Mouse (Mus musculus) erythroblast, embryonic 14.5 days (primary cell): ENCODE measurements around the gene Dmxl2. TPM values are rescaled to one million over a fixed set of nuclear protein-coding genes. Genes with fewer than 3 reads are reported as not detected.

ENCODE experiments used
- H3K27me3 ChIP-seq: 2 replicates; pipeline ENCODE4 v1.6.1; 2012; ENCODE audit warnings: inconsistent platforms; ENCODE audit not compliant: control insufficient read depth
- H3K36me3 ChIP-seq: 2 replicates; pipeline ENCODE4 v1.6.1; 2012; ENCODE audit warnings: mild to moderate bottlenecking, inconsistent platforms; ENCODE audit not compliant: control insufficient read depth
- H3K4me1 ChIP-seq: 2 replicates; pipeline ENCODE4 v1.6.1; 2012; ENCODE audit warnings: inconsistent platforms; ENCODE audit not compliant: control insufficient read depth
- H3K4me3 ChIP-seq: replicated peaks from 2 replicates; pipeline ENCODE3; 2012; ENCODE audit warnings: moderate library complexity, mild to moderate bottlenecking, inconsistent platforms
- H3K9me3 ChIP-seq: 2 replicates; pipeline ENCODE4 v1.6.1; 2012; ENCODE audit warnings: low read length, inconsistent platforms, mixed read lengths; ENCODE audit not compliant: control insufficient read depth
- GATA1 ChIP-seq: IDR thresholded peaks from 2 replicates; pipeline ENCODE4 v1.6.1; 2012; ENCODE audit warnings: low read length, inconsistent platforms, mixed read lengths
- TAL1 ChIP-seq: IDR thresholded peaks from 3 replicates; pipeline ENCODE4 v1.6.1; 2012; ENCODE audit warnings: low read length, inconsistent platforms, mixed read lengths
- polyA plus RNA-seq: library from polyadenylated mRNA; stranded (reverse); fragments of >175 nt; gene quantifications from 2 replicates; pipeline ENCODE4 v1.2.3, GENCODE M21; 2012

Gene Dmxl2
- polyA plus RNA-seq, 1 experiment, result 0.02 TPM

- H3K4me3 ChIP-seq, result no peak overlapping the region
- H3K4me1 ChIP-seq, result no peaks in the 10 kb centered on the region
- no peaks in the 10 kb centered on the region for H3K9me3 ChIP-seq
- H3K36me3 ChIP-seq, result no peaks in the 10 kb centered on the region
- H3K27me3 ChIP-seq, result no peaks in the 10 kb centered on the region
- no peak for TF ChIP-seq GATA1
Observed at GRCm38 (mm10) chr9:54536236-54536635, 34.8 kb upstream of the Dmxl2 start.

- no peak for TF ChIP-seq GATA1
- TF ChIP-seq TAL1, result no peak
- no peaks in the 10 kb centered on the region for H3K27me3 ChIP-seq
- no peaks in the 10 kb centered on the region for H3K4me1 ChIP-seq
- no peaks in the 10 kb centered on the region for H3K9me3 ChIP-seq
- H3K36me3 ChIP-seq, result no peaks in the 10 kb centered on the region
- no peak overlapping the region for H3K4me3 ChIP-seq
Observed at GRCm38 (mm10) chr9:54533975-54534374, 32.5 kb upstream of the Dmxl2 start.

- no peaks in the 10 kb centered on the region for H3K4me1 ChIP-seq
- H3K36me3 ChIP-seq, result no peaks in the 10 kb centered on the region
- H3K9me3 ChIP-seq, result no peaks in the 10 kb centered on the region
- H3K27me3 ChIP-seq, result no peaks in the 10 kb centered on the region
- TF ChIP-seq GATA1, result no peak
- H3K4me3 ChIP-seq, result no peak overlapping the region
Observed at GRCm38 (mm10) chr9:54532926-54533325, 31.5 kb upstream of the Dmxl2 start.

- Histone ChIP-seq H3K27me3 (no peaks in the 10 kb centered on the region), H3K9me3 (no peaks in the 10 kb centered on the region), H3K36me3 (no peaks in the 10 kb centered on the region), H3K4me3 (no peak overlapping the region), H3K4me1 (no peaks in the 10 kb centered on the region)
- TF ChIP-seq GATA1 (no peak), TAL1 (no peak)
Observed at GRCm38 (mm10) chr9:54531421-54531820, 30.0 kb upstream of the Dmxl2 start.

- no peaks in the 10 kb centered on the region for H3K9me3 ChIP-seq
- H3K4me3 ChIP-seq, result no peak overlapping the region
- H3K36me3 ChIP-seq, result no peaks in the 10 kb centered on the region
- H3K27me3 ChIP-seq, result no peaks in the 10 kb centered on the region
- TF ChIP-seq GATA1 (no peak), TAL1 (no peak)
- no peaks in the 10 kb centered on the region for H3K4me1 ChIP-seq
Observed at GRCm38 (mm10) chr9:54530836-54531235, 29.4 kb upstream of the Dmxl2 start.

- TF ChIP-seq TAL1, result no peak
- TF ChIP-seq GATA1, result no peak
- Histone ChIP-seq H3K36me3 (no peaks in the 10 kb centered on the region), H3K4me1 (no peaks in the 10 kb centered on the region), H3K27me3 (no peaks in the 10 kb centered on the region), H3K9me3 (no peaks in the 10 kb centered on the region), H3K4me3 (no peak overlapping the region)
Observed at GRCm38 (mm10) chr9:54529950-54530349, 28.5 kb upstream of the Dmxl2 start.

- no peaks in the 10 kb centered on the region for H3K9me3 ChIP-seq
- no peaks in the 10 kb centered on the region for H3K36me3 ChIP-seq
- TF ChIP-seq GATA1 (no peak), TAL1 (no peak)
- H3K4me3 ChIP-seq, result no peak overlapping the region
- no peaks in the 10 kb centered on the region for H3K27me3 ChIP-seq
- no peaks in the 10 kb centered on the region for H3K4me1 ChIP-seq
Observed at GRCm38 (mm10) chr9:54527694-54528093, 26.3 kb upstream of the Dmxl2 start.

- Histone ChIP-seq H3K27me3 (no peaks in the 10 kb centered on the region), H3K4me1 (no peaks in the 10 kb centered on the region), H3K4me3 (no peak overlapping the region), H3K36me3 (no peaks in the 10 kb centered on the region), H3K9me3 (no peaks in the 10 kb centered on the region)
- no peak for TF ChIP-seq GATA1
- no peak for TF ChIP-seq TAL1
Observed at GRCm38 (mm10) chr9:54520286-54520685, 18.9 kb upstream of the Dmxl2 start.

GRCm38 (mm10) chr9:54518921-54519320 is 17.5 kb upstream of the Dmxl2 start:
- H3K4me3 ChIP-seq, result no peak overlapping the region
- H3K36me3 ChIP-seq, result no peaks in the 10 kb centered on the region
- TF ChIP-seq GATA1 (no peak), TAL1 (no peak)
- no peaks in the 10 kb centered on the region for H3K9me3 ChIP-seq
- no peaks in the 10 kb centered on the region for H3K4me1 ChIP-seq
- H3K27me3 ChIP-seq, result no peaks in the 10 kb centered on the region

- TF ChIP-seq GATA1 (no peak), TAL1 (no peak)
- Histone ChIP-seq H3K9me3 (no peaks in the 10 kb centered on the region), H3K27me3 (no peaks in the 10 kb centered on the region)
Observed at GRCm38 (mm10) chr9:54515991-54516390, 14.6 kb upstream of the Dmxl2 start.

More at GRCm38 (mm10) chr9:54515991-54516390, 14.6 kb upstream of the Dmxl2 start:
- Histone ChIP-seq H3K36me3 (no peaks in the 10 kb centered on the region), H3K4me1 (no peaks in the 10 kb centered on the region), H3K4me3 (no peak overlapping the region)
